Mouse (Mus musculus): ENCODE data around the gene Atp13a2. TPM values are rescaled to one million over a fixed set of nuclear protein-coding genes. Genes with fewer than 3 reads are reported as not detected.
A peak's percentile ranks its signal among the peaks of the same experiment; 100 is the strongest.

Atp13a2 gene
- 35.0 and 36.0 TPM in 2 replicates for polyA plus RNA-seq (2015; fragmentation: Nextera tagmentation; extraction: Ambion mirVana)

DNA sequence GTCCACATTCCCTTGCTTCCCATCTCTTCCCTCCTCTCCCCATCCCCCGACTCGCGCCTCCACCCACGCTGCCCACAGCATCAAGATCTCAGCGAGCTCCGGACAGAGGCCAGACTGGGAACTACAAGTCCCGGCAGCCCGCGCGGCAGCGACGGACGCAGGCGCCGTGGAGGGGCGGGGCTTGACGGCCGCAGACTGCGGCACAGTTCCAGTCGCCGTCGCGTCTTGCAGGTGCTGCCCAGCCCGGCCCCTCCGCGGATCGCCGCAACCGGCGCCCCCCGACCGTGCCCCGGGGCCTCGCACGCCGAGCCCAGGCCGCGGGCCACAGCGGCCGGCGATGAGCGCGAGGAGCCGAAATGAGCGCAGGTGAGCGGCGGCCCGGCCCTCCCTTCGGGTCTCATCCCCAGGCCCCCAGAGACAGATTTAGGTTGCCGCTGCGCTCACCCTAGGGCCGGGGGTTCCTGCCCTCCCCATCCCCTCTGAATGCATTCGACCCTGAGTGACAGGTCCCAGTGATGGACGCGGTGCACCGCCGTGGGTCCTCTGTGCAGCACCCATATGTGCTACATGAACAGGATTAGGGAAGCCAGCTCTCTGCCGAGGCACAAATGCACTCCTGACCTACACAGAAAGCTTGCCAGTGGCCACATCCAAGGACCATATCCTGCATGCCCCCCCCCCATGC is at the start of gene Atp13a2:
Gene Atp13a2, plus strand, starts transcription at position 163 of the 685 bp plus-strand sequence.
- Histone ChIP-seq H3K9ac (peak within 1 kb of the TSS; percentile 83), H3K4me2 (peak within 1 kb of the TSS; percentile 83), H3K4me1 (peaks cover 33% of the 10 kb centered on the region), H3K9me3 (no peaks in the 10 kb centered on the region), H3K4me3 (peak within 1 kb of the TSS; percentile 84), H3K27ac (no peak within 1 kb of the TSS), H3K27me3 (no peaks in the 10 kb centered on the region), H3K36me3 (no peaks in the 10 kb centered on the region)
- peak; percentile 80; the same call in 1 of the 2 replicates for ATAC-seq (ENCODE audit: borderline replicate concordance, extremely low read depth, low FRiP score, low TSS enrichment)
- WGBS, result under 1% methylated on average over 53 of the region's 58 CpGs

DNA sequence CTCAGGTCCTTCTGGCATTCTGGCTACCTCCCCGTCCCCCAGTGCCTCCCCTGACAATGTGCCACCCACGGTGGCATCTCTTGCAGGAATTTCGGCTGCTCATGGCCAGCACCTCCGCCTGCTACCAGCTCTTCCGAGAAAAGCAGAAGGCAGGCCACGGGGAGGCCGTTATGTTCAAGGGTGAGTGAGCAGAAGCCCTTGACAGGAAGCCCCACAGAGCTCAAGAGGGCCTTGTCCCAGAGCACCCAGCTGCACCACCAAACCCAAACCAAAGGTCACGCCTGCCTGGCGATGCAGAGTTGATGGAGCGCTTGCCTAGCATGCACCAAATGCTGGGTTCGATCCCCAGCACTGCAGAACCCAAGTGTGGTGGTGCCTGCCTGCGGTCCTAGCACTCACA is 42.3 kb upstream of the Atp13a2 start:
- no peak overlapping the region for H3K9ac ChIP-seq
- no peak for ATAC-seq (ENCODE audit: borderline replicate concordance, extremely low read depth, low FRiP score, low TSS enrichment)
- H3K4me2 ChIP-seq, result no peak overlapping the region
- WGBS, result 87% methylated on average over 12 of the region's 12 CpGs
- H3K4me1 ChIP-seq, result peaks cover 19% of the 10 kb centered on the region
- no peak overlapping the region for H3K4me3 ChIP-seq
- H3K27me3 ChIP-seq, result no peaks in the 10 kb centered on the region
- no peaks in the 10 kb centered on the region for H3K36me3 ChIP-seq
- H3K27ac ChIP-seq, result no peak overlapping the region
- H3K9me3 ChIP-seq, result no peaks in the 10 kb centered on the region

GRCm38 (mm10) chr4:140944961-140945442 is 41.7 kb upstream of the Atp13a2 start:
- ATAC-seq (ENCODE audit: borderline replicate concordance, extremely low read depth, low FRiP score, low TSS enrichment), result 0 out of 2 replicates have a peak, but pooled peaks have one; percentile 23
- Histone ChIP-seq H3K9ac (no peak overlapping the region), H3K9me3 (no peaks in the 10 kb centered on the region), H3K4me3 (no peak overlapping the region), H3K27ac (no peak overlapping the region), H3K27me3 (no peaks in the 10 kb centered on the region), H3K36me3 (no peaks in the 10 kb centered on the region), H3K4me2 (no peak overlapping the region), H3K4me1 (peaks cover 19% of the 10 kb centered on the region)
- 69% methylated on average over 5 of the region's 5 CpGs for WGBS

DNA sequence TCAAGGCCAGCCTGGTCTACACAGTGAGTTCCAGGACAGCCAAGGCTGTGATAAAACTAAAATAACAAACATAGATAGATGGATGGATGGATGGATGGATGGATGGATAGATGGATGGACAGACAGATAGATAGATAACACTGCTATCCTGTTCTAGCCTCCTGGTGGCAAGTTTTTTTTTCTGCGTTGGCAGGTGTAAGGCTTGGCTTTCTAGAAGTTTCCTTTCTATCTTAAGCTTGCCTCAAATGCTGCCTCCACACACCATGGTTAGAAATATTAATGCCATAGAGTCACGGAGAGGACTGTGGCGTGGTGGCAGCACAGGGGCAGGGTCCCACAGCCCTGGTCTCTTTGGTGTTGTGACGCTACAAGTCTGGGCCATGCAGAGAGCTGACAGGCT is 41.1 kb upstream of the Atp13a2 start:
- H3K4me2 ChIP-seq, result no peak overlapping the region
- H3K4me1 ChIP-seq, result peaks cover 19% of the 10 kb centered on the region
- 81% methylated on average over 4 of the region's 4 CpGs for WGBS
- no peaks in the 10 kb centered on the region for H3K9me3 ChIP-seq
- no peak overlapping the region for H3K27ac ChIP-seq
- ATAC-seq (ENCODE audit: borderline replicate concordance, extremely low read depth, low FRiP score, low TSS enrichment), result no peak
- H3K4me3 ChIP-seq, result no peak overlapping the region
- H3K9ac ChIP-seq, result no peak overlapping the region
- H3K36me3 ChIP-seq, result no peaks in the 10 kb centered on the region
- no peaks in the 10 kb centered on the region for H3K27me3 ChIP-seq

DNA sequence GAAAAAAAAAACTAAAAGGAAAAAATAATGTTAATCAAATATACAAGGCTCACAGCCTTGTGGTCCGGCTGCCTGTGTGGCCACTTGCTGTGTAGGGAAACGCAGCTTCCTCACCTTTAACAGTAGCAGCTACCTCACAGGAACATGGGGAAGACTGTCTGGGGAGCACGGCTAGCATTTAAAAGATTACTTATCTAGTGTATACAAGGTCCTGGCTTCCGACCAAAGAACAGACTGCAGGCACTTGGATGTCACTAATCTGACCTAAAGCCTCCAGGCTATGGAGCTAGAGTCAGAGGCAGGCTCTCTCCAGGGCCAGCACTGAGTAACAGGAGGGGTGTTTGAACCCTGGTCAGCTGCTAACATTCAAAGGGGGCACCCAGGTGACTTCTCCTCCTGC is 40.6 kb upstream of the Atp13a2 start:
- Histone ChIP-seq H3K9ac (no peak overlapping the region), H3K4me1 (peaks cover 19% of the 10 kb centered on the region), H3K27ac (no peak overlapping the region), H3K4me2 (no peak overlapping the region), H3K27me3 (no peaks in the 10 kb centered on the region), H3K36me3 (no peaks in the 10 kb centered on the region), H3K9me3 (no peaks in the 10 kb centered on the region), H3K4me3 (no peak overlapping the region)
- 33% methylated on average over 4 of the region's 4 CpGs for WGBS
- ATAC-seq (ENCODE audit: borderline replicate concordance, extremely low read depth, low FRiP score, low TSS enrichment), result no peak

GRCm38 (mm10) chr4:140946580-140947205 is 40.0 kb upstream of the Atp13a2 start:
- peaks cover 19% of the 10 kb centered on the region for H3K4me1 ChIP-seq
- ATAC-seq (ENCODE audit: borderline replicate concordance, extremely low read depth, low FRiP score, low TSS enrichment), result no peak
- WGBS, result 56% methylated on average over 14 of the region's 14 CpGs
- no peak overlapping the region for H3K27ac ChIP-seq
- no peaks in the 10 kb centered on the region for H3K9me3 ChIP-seq
- H3K4me2 ChIP-seq, result no peak overlapping the region
- no peak overlapping the region for H3K9ac ChIP-seq
- H3K27me3 ChIP-seq, result no peaks in the 10 kb centered on the region
- H3K36me3 ChIP-seq, result no peaks in the 10 kb centered on the region
- H3K4me3 ChIP-seq, result no peak overlapping the region

- H3K9ac ChIP-seq, result no peak overlapping the region
- H3K4me3 ChIP-seq, result no peak overlapping the region
- no peaks in the 10 kb centered on the region for H3K36me3 ChIP-seq
- no peaks in the 10 kb centered on the region for H3K9me3 ChIP-seq
- H3K27ac ChIP-seq, result no peak overlapping the region
- no peak for ATAC-seq (ENCODE audit: borderline replicate concordance, extremely low read depth, low FRiP score, low TSS enrichment)
- H3K4me1 ChIP-seq, result peaks cover 19% of the 10 kb centered on the region
- WGBS, result 52% methylated on average over 12 of the region's 12 CpGs
- no peak overlapping the region for H3K4me2 ChIP-seq
- no peaks in the 10 kb centered on the region for H3K27me3 ChIP-seq
Measured at GRCm38 (mm10) chr4:140947487-140948440, 38.9 kb upstream of the Atp13a2 start.

GRCm38 (mm10) chr4:140948481-140948880 is 38.2 kb upstream of the Atp13a2 start:
- no peak overlapping the region for H3K27ac ChIP-seq
- no peak overlapping the region for H3K4me3 ChIP-seq
- H3K4me1 ChIP-seq, result peaks cover 19% of the 10 kb centered on the region
- H3K4me2 ChIP-seq, result no peak overlapping the region
- H3K36me3 ChIP-seq, result no peaks in the 10 kb centered on the region
- no peaks in the 10 kb centered on the region for H3K27me3 ChIP-seq
- ATAC-seq (ENCODE audit: borderline replicate concordance, extremely low read depth, low FRiP score, low TSS enrichment), result no peak
- H3K9ac ChIP-seq, result no peak overlapping the region
- no peaks in the 10 kb centered on the region for H3K9me3 ChIP-seq
- WGBS, result 78% methylated on average over 6 of the region's 6 CpGs

DNA sequence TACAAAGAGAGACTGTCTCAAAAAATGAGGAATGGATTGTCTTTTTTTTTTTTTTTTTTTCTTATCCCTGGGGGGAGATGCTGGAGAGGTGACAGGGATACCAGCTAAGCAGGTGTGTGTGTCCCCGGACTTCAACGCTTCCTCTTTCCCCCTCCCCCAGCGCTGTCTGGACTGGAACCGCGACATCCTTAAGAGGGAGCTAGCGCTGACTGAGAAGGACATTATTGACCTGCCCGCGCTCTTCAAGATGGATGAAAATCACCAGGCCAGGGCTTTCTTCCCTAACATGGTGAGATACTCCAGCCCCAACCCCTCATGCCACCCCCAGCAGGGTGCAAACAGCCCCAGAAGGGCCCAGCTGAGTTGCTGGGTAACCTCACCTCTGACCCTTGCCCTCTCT is 37.6 kb upstream of the Atp13a2 start:
- H3K36me3 ChIP-seq, result no peaks in the 10 kb centered on the region
- no peak overlapping the region for H3K9ac ChIP-seq
- no peak for ATAC-seq (ENCODE audit: borderline replicate concordance, extremely low read depth, low FRiP score, low TSS enrichment)
- H3K4me3 ChIP-seq, result no peak overlapping the region
- no peaks in the 10 kb centered on the region for H3K27me3 ChIP-seq
- H3K27ac ChIP-seq, result no peak overlapping the region
- H3K4me1 ChIP-seq, result peaks cover 19% of the 10 kb centered on the region
- no peaks in the 10 kb centered on the region for H3K9me3 ChIP-seq
- no peak overlapping the region for H3K4me2 ChIP-seq
- 67% methylated on average over 8 of the region's 8 CpGs for WGBS

DNA sequence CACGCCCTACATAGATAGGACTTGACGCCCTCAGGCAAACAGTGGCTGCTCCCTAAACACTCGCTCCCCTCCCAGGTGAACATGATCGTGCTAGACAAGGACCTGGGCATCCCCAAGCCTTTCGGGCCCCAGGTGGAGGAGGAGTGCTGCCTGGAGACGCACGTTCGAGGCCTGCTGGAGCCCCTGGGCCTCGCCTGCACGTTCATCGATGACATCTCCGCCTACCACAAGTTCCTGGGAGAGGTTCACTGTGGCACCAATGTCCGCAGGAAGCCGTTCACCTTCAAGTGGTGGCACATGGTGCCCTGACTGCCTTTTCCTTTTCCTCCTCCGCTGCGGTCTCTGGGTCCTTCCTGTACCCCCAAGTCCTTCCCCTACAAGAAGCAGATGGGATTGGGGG is 37.1 kb upstream of the Atp13a2 start:
- whole genome bisulfite sequencing, result 76% methylated on average over 16 of the region's 16 CpGs
- no peaks in the 10 kb centered on the region for H3K9me3 ChIP-seq
- ATAC-seq (ENCODE audit: borderline replicate concordance, extremely low read depth, low FRiP score, low TSS enrichment), result no peak

DNA sequence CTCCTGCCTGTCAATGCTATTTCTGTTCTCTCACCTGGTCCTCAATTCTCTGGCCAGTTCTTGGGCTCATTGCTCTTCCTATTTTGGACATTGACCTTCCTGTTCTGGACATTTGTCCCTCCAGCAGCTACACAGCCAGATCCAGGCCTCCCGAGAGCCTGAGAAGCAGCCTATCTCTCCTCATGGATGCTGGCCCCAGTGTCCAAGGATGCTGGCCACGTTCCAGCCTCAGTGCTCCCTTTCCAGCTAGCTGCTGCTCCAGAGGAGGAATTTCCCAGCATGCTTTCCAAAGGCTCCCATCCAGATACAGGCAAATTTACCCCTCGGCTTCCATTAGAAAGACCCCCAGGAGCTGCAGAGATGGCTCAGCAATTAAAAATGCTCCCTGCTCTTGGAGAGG is 36.1 kb upstream of the Atp13a2 start:
- no peak for ATAC-seq (ENCODE audit: borderline replicate concordance, extremely low read depth, low FRiP score, low TSS enrichment)
- WGBS, result 66% methylated on average over 3 of the region's 3 CpGs

More for the DNA sequence above, 37.1 kb upstream of the Atp13a2 start:
- Histone ChIP-seq H3K27me3 (no peaks in the 10 kb centered on the region), H3K4me1 (peaks cover 19% of the 10 kb centered on the region), H3K27ac (no peak overlapping the region), H3K4me3 (no peak overlapping the region), H3K9ac (no peak overlapping the region), H3K4me2 (no peak overlapping the region), H3K36me3 (no peaks in the 10 kb centered on the region)

More for the DNA sequence above, 36.1 kb upstream of the Atp13a2 start:
- Histone ChIP-seq H3K4me2 (no peak overlapping the region), H3K27ac (no peak overlapping the region), H3K9ac (no peak overlapping the region), H3K4me1 (peaks cover 19% of the 10 kb centered on the region), H3K36me3 (no peaks in the 10 kb centered on the region), H3K4me3 (no peak overlapping the region), H3K27me3 (no peaks in the 10 kb centered on the region), H3K9me3 (no peaks in the 10 kb centered on the region)
